Mouse (Mus musculus): ENCODE measurements at regions not wholly inside any gene's neighbourhood (a gene's known extent, or its start where the extent isn't known, plus 50 kb on each side); places are given as distances from the start of the nearest gene placed in this dataset.

DNA sequence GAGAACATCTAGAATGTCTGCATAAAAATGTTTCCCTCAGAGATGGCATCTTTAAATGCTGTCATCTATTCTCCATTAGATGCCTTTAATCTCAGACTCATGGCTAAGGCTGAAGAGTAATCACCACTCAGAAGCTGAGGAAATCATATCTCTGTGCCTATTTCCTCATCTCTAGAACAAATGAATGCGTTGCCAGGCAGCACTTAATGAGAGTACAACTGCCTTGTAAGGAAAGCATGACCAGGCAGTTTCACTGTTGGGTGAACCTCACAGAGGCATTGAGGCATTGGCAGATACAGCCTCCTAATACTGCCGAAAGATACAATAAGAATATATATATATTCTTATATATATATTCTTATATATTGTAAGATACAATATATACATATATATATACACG is 137.3 kb downstream of the Samd5 start:
- no peak for TF ChIP-seq CTCF (IDR thresholded peaks at IDR 0.05; ENCODE audit: low read depth, low read length)
- TF ChIP-seq POLR2A (IDR thresholded peaks at IDR 0.05; ENCODE audit: borderline replicate concordance, low read depth, low read length): no peak
